Mouse (Mus musculus): ENCODE measurements around the gene Zbtb16. TPM values are rescaled to one million over a fixed set of nuclear protein-coding genes. Genes with fewer than 3 reads are reported as not detected.
A peak's percentile ranks its signal among the peaks of the same experiment; 100 is the strongest.

The Zbtb16 gene
- total RNA-seq (2012; rRNA removed) = 0.04 and 0.07 TPM in 2 replicates
- under 1 TPM in 1 of 2 experiments, not detected in 1; 0.72 TPM for polyA plus RNA-seq (2012; ENCODE audit: insufficient read depth in 1 of 2, insufficient read length in 2 of 2, low read depth in 1 of 2, low replicate concordance in 2 of 2, missing spikeins in 1 of 2)

DNA sequence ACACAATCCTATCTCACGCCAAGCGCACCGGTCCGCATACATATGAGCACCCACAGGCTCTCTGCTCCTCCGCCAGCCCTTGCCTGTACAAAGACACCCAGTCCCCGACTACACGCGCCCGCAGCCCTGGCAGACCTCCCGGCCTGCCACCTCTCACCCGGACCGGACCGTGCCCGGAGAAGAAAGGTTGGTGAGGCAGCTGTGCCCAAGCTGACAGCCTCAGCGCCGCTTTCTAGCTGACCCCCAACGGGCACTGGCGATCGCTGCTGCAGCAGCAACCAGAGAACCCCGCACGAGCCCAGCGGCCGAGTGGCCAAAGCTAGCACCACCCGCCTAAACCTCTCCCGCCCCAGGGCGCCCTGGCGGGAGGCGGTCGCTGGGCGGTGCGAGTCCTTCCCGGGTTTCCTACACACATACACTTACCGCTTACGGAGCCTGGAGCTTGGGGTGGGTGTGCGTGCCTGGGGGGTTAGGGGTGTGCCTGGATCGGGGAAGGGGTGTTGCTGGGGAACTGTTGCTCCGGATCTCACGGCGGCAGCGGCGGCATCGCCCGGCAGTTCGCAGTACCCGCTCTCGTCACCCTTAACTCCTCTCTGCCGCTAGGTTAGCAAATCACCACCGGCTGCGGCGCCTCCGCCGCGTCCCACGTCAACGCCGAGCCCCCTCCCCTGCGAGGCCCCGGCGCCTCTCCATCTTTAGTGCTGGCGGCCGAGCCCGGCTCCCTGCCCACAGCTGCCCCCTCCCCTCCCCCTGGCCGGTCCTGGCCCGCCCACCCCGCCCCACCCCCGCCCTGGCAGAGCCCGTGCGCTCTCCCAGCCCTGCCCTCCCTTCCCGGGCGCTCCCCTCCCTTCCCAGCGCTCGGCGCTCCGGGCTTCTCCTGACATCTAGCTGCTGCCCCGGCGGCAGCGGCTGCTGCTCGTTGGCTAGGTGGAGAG is at the start of gene Zbtb16:
Gene Zbtb16, minus strand, starts transcription at position 592 of the 935 bp plus-strand sequence.
- H3K36me3 ChIP-seq (ENCODE audit: control insufficient read depth in 1 of 2, insufficient read depth in 2 of 2, low read length in 2 of 2) = peaks cover 0 to 3% of the 10 kb centered on the region in 2 experiments; a peak in 1 of 4 replicates
- H3K27me3 ChIP-seq (ENCODE audit: control insufficient read depth in 1 of 2, insufficient read depth in 2 of 2, low read length in 2 of 2) = peaks cover 0 to 9% of the 10 kb centered on the region in 2 experiments; a peak in 2 of 4 replicates
- H3K79me2 ChIP-seq (ENCODE audit: control insufficient read depth, insufficient read depth, low read length, poor library complexity) = no peaks in the 10 kb centered on the region
- no peak for TF ChIP-seq MAFK (IDR thresholded peaks at IDR 0.05; ENCODE audit: borderline replicate concordance, low read depth, low read length)
- TF ChIP-seq GABPA (IDR thresholded peaks at IDR 0.05; ENCODE audit: low read depth, low read length) = no peak
- TF ChIP-seq SMC3 (IDR thresholded peaks at IDR 0.05; ENCODE audit: low read depth, low read length) = no peak
- TF ChIP-seq BHLHE40 (IDR thresholded peaks at IDR 0.05; ENCODE audit: borderline replicate concordance, low read depth, low read length) = no peak
- no peak for TF ChIP-seq MYC (IDR thresholded peaks at IDR 0.05; ENCODE audit: low read depth, low read length)
- TF ChIP-seq RAD21 (IDR thresholded peaks at IDR 0.05; ENCODE audit: low read depth, low read length) = no peak
- DNase-seq (ENCODE audit: low read depth, low spot score) = peak; percentile 8
- no peaks in the 10 kb centered on the region for H3K9me3 ChIP-seq (replicated peaks; ENCODE audit: insufficient read depth, low read length)
- H3K4me3 ChIP-seq (ENCODE audit: control insufficient read depth in 1 of 2, insufficient read depth in 1 of 2, low read depth in 2 of 2, low read length in 2 of 2) = no peak within 1 kb of the TSS
- H3K9ac ChIP-seq (ENCODE audit: control insufficient read depth, low read depth, low read length, poor library complexity, severe bottlenecking) = no peak within 1 kb of the TSS
- no peak within 1 kb of the TSS for H3K27ac ChIP-seq (ENCODE audit: control insufficient read depth, low read depth, low read length)
- peaks cover 2 to 14% of the 10 kb centered on the region in 2 experiments; a peak in 3 of 4 replicates for H3K4me1 ChIP-seq (ENCODE audit: control insufficient read depth in 1 of 2, insufficient read depth in 2 of 2, low read length in 2 of 2)

DNA sequence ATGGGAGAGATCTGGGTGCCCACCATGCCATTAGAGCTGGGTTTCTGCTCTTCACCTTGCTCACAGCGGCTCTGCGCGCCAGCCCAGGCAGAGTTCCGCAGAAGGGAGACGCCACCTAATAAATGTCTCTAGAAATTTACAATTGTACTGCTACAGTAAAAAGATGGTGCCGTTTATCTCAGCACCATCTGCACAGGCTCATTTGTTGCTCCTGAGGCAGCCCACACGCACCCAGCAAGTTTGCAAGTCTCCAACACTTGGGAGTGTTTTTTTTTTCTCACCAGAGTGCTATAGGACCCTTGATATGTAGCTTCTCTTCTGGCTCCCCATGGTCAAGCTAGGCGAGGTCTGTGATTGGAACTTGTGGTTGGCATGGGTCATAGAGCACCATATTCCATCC is 36.9 kb upstream of the Zbtb16 start:
- Histone ChIP-seq H3K9me3 (replicated peaks; ENCODE audit: insufficient read depth, low read length) (no peaks in the 10 kb centered on the region), H3K4me3 (ENCODE audit: control insufficient read depth in 1 of 2, insufficient read depth in 1 of 2, low read depth in 2 of 2, low read length in 2 of 2) (no peak overlapping the region), H3K4me1 (ENCODE audit: control insufficient read depth in 1 of 2, insufficient read depth in 2 of 2, low read length in 2 of 2) (no peaks in the 10 kb centered on the region), H3K79me2 (ENCODE audit: control insufficient read depth, insufficient read depth, low read length, poor library complexity) (no peaks in the 10 kb centered on the region), H3K9ac (ENCODE audit: control insufficient read depth, low read depth, low read length, poor library complexity, severe bottlenecking) (no peak overlapping the region), H3K27ac (ENCODE audit: control insufficient read depth, low read depth, low read length) (no peak overlapping the region), H3K36me3 (ENCODE audit: control insufficient read depth in 1 of 2, insufficient read depth in 2 of 2, low read length in 2 of 2) (no peaks in the 10 kb centered on the region), H3K27me3 (ENCODE audit: control insufficient read depth in 1 of 2, insufficient read depth in 2 of 2, low read length in 2 of 2) (peaks cover 0 to 5% of the 10 kb centered on the region in 2 experiments; a peak in 2 of 4 replicates)
- TF ChIP-seq E2F4 (IDR thresholded peaks at IDR 0.05; ENCODE audit: borderline replicate concordance, low read depth, low read length) (no peak), MXI1 (IDR thresholded peaks at IDR 0.05; ENCODE audit: low read depth, low read length) (no peak), ETS1 (IDR thresholded peaks at IDR 0.05; ENCODE audit: low read depth, low read length) (no peak), ZMIZ1 (IDR thresholded peaks at IDR 0.05; ENCODE audit: low read depth, low read length) (no peak)
- no peak for DNase-seq (ENCODE audit: low read depth, low spot score)

DNA sequence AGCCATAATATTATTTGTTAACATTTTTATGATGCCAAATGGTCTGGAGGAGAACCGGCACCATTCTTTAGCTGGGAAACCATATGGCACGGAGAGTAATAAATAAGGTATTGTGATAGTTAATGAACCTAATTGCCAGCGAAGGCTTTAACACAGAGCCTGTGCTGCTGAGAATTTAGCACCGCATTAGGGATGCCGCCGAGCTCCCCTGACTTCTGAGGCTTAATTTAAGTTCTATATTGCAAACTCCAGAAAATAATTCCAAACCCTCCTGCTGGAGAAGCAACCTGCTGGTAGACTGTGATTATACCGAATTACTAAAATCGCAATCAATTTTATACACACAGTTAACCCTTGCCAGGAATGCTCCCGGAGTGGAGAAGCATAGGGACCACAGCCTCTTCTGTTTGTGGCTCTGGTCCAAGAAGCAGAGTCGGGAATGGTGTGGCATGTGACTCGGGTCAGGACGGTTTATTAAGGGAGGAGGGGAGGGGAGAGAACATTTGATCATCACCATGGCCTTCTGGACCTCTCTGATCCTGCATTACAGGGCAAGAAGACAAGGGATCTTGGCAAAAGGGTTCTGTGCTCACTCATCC is 30.6 kb upstream of the Zbtb16 start:
- Histone ChIP-seq H3K4me1 (ENCODE audit: control insufficient read depth in 1 of 2, insufficient read depth in 2 of 2, low read length in 2 of 2) (no peaks in the 10 kb centered on the region), H3K4me3 (ENCODE audit: control insufficient read depth in 1 of 2, insufficient read depth in 1 of 2, low read depth in 2 of 2, low read length in 2 of 2) (no peak overlapping the region), H3K9ac (ENCODE audit: control insufficient read depth, low read depth, low read length, poor library complexity, severe bottlenecking) (no peak overlapping the region), H3K79me2 (ENCODE audit: control insufficient read depth, insufficient read depth, low read length, poor library complexity) (no peaks in the 10 kb centered on the region), H3K36me3 (ENCODE audit: control insufficient read depth in 1 of 2, insufficient read depth in 2 of 2, low read length in 2 of 2) (no peaks in the 10 kb centered on the region), H3K9me3 (replicated peaks; ENCODE audit: insufficient read depth, low read length) (no peaks in the 10 kb centered on the region), H3K27me3 (ENCODE audit: control insufficient read depth in 1 of 2, insufficient read depth in 2 of 2, low read length in 2 of 2) (peaks cover 0 to 4% of the 10 kb centered on the region in 2 experiments; a peak in 2 of 4 replicates), H3K27ac (ENCODE audit: control insufficient read depth, low read depth, low read length) (no peak overlapping the region)
- DNase-seq (ENCODE audit: low read depth, low spot score) = no peak
- TF ChIP-seq TAL1 (IDR thresholded peaks at IDR 0.05; ENCODE audit: low read length) = no peak
- no peak for TF ChIP-seq ZNF384 (IDR thresholded peaks at IDR 0.05; ENCODE audit: low read depth, low read length)
- no peak for TF ChIP-seq RCOR1 (IDR thresholded peaks at IDR 0.05; ENCODE audit: low read depth, low read length)
- TF ChIP-seq UBTF (IDR thresholded peaks at IDR 0.05; ENCODE audit: borderline replicate concordance, insufficient read depth, low read depth, low read length) = no peak
